Mouse (Mus musculus) heart, postnatal 0 days (tissue): ENCODE data around the gene Pygl.

Experiments
- CTCF ChIP-seq: IDR thresholded peaks from 2 replicates; pipeline ENCODE4 v1.5.1; 2016; ENCODE audit warnings: antibody characterized with exemption, control low read depth, low read depth
- EP300 ChIP-seq: IDR thresholded peaks from 2 replicates; pipeline ENCODE4 v1.6.1; 2016; ENCODE audit warnings: antibody characterized with exemption, low read depth

- TF ChIP-seq EP300 (no peak), CTCF (no peak)
Measured at GRCm38 (mm10) chr12:70208214-70208613, 23.1 kb downstream of the Pygl start.
